Mouse (Mus musculus): ENCODE results near the gene Cap2.

DNA sequence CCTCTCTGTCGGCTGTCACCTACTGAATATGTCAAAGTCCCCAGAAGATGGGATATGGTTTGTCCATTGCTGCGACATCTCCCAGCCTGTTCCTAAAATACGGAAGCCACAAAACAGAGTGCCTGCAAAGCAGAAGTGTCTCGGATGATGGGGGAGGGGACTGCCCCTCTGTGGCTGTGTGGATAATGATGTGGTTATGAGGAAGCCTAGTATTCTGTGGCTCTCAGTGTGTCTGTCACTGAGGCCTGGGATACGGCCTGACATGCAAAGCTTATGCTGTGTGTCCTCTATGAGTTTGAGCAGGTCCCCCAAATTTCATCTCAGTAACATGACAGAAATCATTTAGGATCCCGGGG is 132.5 kb downstream of the Cap2 start:
- TF ChIP-seq CTCF (IDR thresholded peaks at IDR 0.05; ENCODE audit: extremely low read depth, insufficient read depth, insufficient read length, insufficient replicate concordance) (no peak), POLR2A (IDR thresholded peaks at IDR 0.05; ENCODE audit: low read depth, low read length) (no peak)
